Mouse (Mus musculus): ENCODE data around the gene Rnf186. TPM values are rescaled to one million over a fixed set of nuclear protein-coding genes. Genes with fewer than 3 reads are reported as not detected.

Rnf186 gene
- total RNA-seq, 2 experiments from 2014 or later = not detected

DNA sequence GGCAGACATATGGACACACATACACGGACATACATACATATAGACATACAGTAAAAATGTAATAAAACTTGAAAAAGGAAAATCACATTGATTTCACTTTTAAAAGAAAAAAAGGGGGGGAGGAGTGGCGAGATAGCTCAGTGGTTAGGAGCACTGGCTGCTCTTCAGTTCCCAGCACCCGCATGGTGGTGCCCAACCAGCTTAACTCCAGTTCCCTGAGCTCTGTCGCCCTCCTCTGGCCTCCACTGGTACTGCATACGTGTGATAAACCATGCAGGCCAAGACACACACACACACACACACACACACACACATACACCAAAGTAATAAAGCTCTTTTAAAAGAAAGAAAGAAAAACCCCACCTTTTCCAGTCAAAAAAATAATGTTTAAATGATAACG is 47.9 kb downstream of the Rnf186 start:
- no peak for DNase-seq

Other genes with a start within 250 kb of the Rnf186 start
- gene Pla2g2c, start 242.3 kb upstream of the Rnf186 start, total RNA-seq (2021) = not detected
- under 1 TPM in 1 of 2 experiments, not detected in 1; 0.08 TPM for gene Ubxn10, start 229.9 kb upstream of the Rnf186 start, total RNA-seq (2021)
- not detected for gene Pla2g2f, start 209.5 kb upstream of the Rnf186 start, total RNA-seq (2021)
- gene Pla2g2d, start 191.4 kb upstream of the Rnf186 start, total RNA-seq (2021) = under 1 TPM in 1 of 2 experiments, not detected in 1; 0.29 TPM
- gene Pla2g5, start 103.6 kb upstream of the Rnf186 start, total RNA-seq (2021) = under 1 TPM; 0.75 to 0.79 TPM
- gene Gm13030, start 93.1 kb upstream of the Rnf186 start, total RNA-seq (2021) = not detected
- under 1 TPM in 1 of 2 experiments, not detected in 1; 0.32 TPM for gene Pla2g2e, start 89.2 kb upstream of the Rnf186 start, total RNA-seq (2021)
- gene Otud3, start 53.2 kb upstream of the Rnf186 start, total RNA-seq (2021) = 10 to 100 TPM; 11.4 to 13.8 TPM
- 1 to 10 TPM; 4.7 TPM for gene Tmco4, start 5.8 kb downstream of the Rnf186 start, total RNA-seq (2021)
- not detected for gene Htr6, start 108.5 kb downstream of the Rnf186 start, total RNA-seq (2021)
- gene Nbl1, start 125.9 kb downstream of the Rnf186 start, total RNA-seq (2021) = 10 to 100 TPM; 23.4 to 25.1 TPM
- gene Minos1, start 164.0 kb downstream of the Rnf186 start, total RNA-seq (2021) = 100 to 1,000 TPM; 423 to 444 TPM
- 100 to 1,000 TPM; 472 to 500 TPM for gene Capzb, start 225.8 kb downstream of the Rnf186 start, total RNA-seq (2021)